Mouse (Mus musculus) R1 (cell line): ENCODE data around the gene Gm45753.
A peak's percentile ranks its signal among the peaks of the same experiment; 100 is the strongest.
"Not testable (repeated sequence)": the region's sequence is repeated elsewhere in the genome, so short reads cannot be mapped to it uniquely, and the experiment has no call there.

ENCODE experiments used
- DNase-seq: peaks from one replicate; pipeline ENCODE4 v3.0.0-alpha.2; 2018; ENCODE audit warnings: low read depth, low spot score

Gene Gm45753

GRCm38 (mm10) chr8:45308366-45308765, at the start of gene Gm45753:
Gm45753 (minus strand) TSS chr8:45308466.
- DNase-seq: no peak

- DNase-seq: no peak
Observed at GRCm38 (mm10) chr8:45355809-45356208, 47.5 kb upstream of the Gm45753 start.

GRCm38 (mm10) chr8:45345031-45345430, 36.8 kb upstream of the Gm45753 start:
- DNase-seq: peak; percentile 81

GRCm38 (mm10) chr8:45344298-45344697, 36.0 kb upstream of the Gm45753 start:
- no peak for DNase-seq

- no peak for DNase-seq
Observed at GRCm38 (mm10) chr8:45341630-45342628, 33.7 kb upstream of the Gm45753 start.

- DNase-seq: no peak
Observed at GRCm38 (mm10) chr8:45333493-45333892, 25.2 kb upstream of the Gm45753 start.

- peak; percentile 76 for DNase-seq
Observed at GRCm38 (mm10) chr8:45332685-45333409, 24.6 kb upstream of the Gm45753 start, which contains the start of gene Cyp4v3. Cyp4v3 (minus strand) TSS chr8:45333216.

- DNase-seq: no peak
Observed at GRCm38 (mm10) chr8:45330856-45331255, 22.6 kb upstream of the Gm45753 start.

GRCm38 (mm10) chr8:45329206-45329980, 21.1 kb upstream of the Gm45753 start:
- no peak for DNase-seq

- DNase-seq: not testable (repeated sequence)
Observed at GRCm38 (mm10) chr8:45327076-45327475, 18.8 kb upstream of the Gm45753 start.

- DNase-seq: no peak
Observed at GRCm38 (mm10) chr8:45324151-45324550, 15.9 kb upstream of the Gm45753 start.

- DNase-seq: no peak
Observed at GRCm38 (mm10) chr8:45321365-45321764, 13.1 kb upstream of the Gm45753 start.

GRCm38 (mm10) chr8:45320930-45321329, 12.7 kb upstream of the Gm45753 start:
- DNase-seq: no peak

- DNase-seq: no peak
Observed at GRCm38 (mm10) chr8:45310967-45311366, 2.7 kb upstream of the Gm45753 start.

GRCm38 (mm10) chr8:45305479-45305878, 2.8 kb downstream of the Gm45753 start:
- DNase-seq: no peak

GRCm38 (mm10) chr8:45304354-45304753, 3.9 kb downstream of the Gm45753 start:
- DNase-seq: no peak

GRCm38 (mm10) chr8:45302390-45302789, 5.9 kb downstream of the Gm45753 start:
- DNase-seq: no peak

GRCm38 (mm10) chr8:45295276-45295675, 13.0 kb downstream of the Gm45753 start:
- DNase-seq: no peak

GRCm38 (mm10) chr8:45294687-45295086, 13.6 kb downstream of the Gm45753 start, which contains the start of gene Klkb1:
Klkb1 (minus strand) TSS chr8:45294859.
- no peak for DNase-seq

- no peak for DNase-seq
Observed at GRCm38 (mm10) chr8:45291790-45292189, 16.5 kb downstream of the Gm45753 start.

GRCm38 (mm10) chr8:45281630-45282029, 26.6 kb downstream of the Gm45753 start:
- DNase-seq: no peak
